Mouse (Mus musculus) liver, adult 2 months (tissue): ENCODE measurements at regions not wholly inside any gene's neighbourhood (a gene's known extent, or its start where the extent isn't known, plus 50 kb on each side); places are given as distances from the start of the nearest gene placed in this dataset.

Source experiments
- CTCF ChIP-seq: fragments of 200-500 bp; IDR thresholded peaks from 2 replicates; pipeline ENCODE4 v1.5.1; 2011; ENCODE audit warnings: low read depth, low read length, control low read depth
- POLR2A ChIP-seq: fragments of 200-500 bp; IDR thresholded peaks from 2 replicates; pipeline ENCODE4 v1.6.1; 2011; ENCODE audit warnings: low read length, control low read depth; ENCODE audit not compliant: insufficient read depth; ENCODE audit errors: extremely low read depth

DNA sequence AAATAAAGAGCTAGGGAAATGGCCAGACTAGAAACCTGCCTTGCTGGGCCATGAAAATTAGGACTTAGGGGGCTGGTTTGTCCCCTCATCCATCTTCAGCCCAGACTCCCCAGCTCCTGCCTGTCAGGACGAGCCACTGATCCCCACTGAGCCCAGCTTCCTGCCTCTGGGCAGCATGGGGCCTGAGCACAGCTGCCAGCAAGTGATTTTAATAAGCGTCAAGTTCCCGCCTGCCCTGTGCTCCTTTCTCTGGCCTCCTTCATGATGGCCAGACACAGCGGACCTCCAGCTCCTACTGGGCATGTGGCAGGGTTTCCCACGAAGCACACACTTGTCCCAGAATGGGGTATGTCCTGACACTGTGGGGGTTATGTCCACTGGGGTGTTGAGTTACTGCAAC is 139.1 kb upstream of the Irx3 start:
- no peak for TF ChIP-seq CTCF
- TF ChIP-seq POLR2A, result no peak
